9 mouse cellular contexts compared by ENCODE assay signal in the genomic region with DNA sequence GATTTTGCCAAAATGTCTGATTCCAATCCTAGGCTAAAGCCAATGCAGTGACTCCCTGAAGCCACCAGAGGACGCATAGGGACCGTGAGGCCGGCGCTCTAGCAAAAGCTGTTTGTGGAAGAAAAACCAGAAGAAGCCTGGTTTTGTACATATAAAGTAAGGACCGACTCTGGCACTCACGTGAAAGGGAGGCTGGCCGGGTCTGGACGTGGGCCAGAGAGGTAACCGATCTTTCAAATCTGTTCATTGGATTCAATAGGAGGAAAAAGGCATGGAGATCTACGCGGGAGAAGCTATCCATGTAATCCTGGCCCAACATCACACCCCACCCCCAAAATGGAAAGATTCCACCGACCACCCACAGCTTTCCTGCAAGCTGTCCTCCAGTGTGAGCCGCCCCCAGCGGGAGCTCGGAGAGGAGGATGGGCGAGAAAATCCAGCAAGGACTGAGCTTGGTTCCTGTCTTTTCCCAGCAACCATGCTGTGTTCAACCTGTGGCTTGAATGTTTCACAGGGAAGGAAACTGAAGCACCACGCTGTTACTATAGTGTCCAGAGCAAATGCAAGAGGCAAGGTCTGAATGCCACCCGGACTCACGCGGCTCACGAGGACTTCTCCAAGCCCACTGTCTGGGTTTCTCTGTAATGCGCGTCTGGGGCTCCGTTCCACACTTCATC. TPM values are rescaled to one million over a fixed set of nuclear protein-coding genes. Genes with fewer than 3 reads are reported as not detected.
DNase-seq lines count a peak whose midpoint lies in the region; ATAC-seq lines count a peak whose summit lies in the region.
"Had no signal": no experiment of that assay in that cellular context is flagged by ENCODE, and none has a peak within 500 bp of the region (broad histone marks: within the 10 kb centered on the region; RNA-seq: fewer than 3 reads in every experiment).

No protein-coding gene starts in this region.

- H3K4me3 ChIP-seq in kidney, embryonic 15.5 days (replicated peaks): peak overlapping the region; percentile 40
- H3K4me3 ChIP-seq in limb, embryonic 13.5 days: peak overlapping the region; percentile 41
- peak overlapping the region; percentile 35 for H3K4me3 ChIP-seq in midbrain, embryonic 15.5 days
- peak overlapping the region; percentile 36 for H3K4me3 ChIP-seq in stomach, embryonic 16.5 days (replicated peaks; ENCODE audit: low read length)

- peak overlapping the region; percentile 20; the same call in 1 of the 2 replicates for H3K27ac ChIP-seq in kidney, embryonic 15.5 days
- no peak overlapping the region for H3K27ac ChIP-seq in limb, embryonic 13.5 days
- H3K27ac ChIP-seq in midbrain, embryonic 15.5 days: 0 out of 2 replicates have a peak overlapping the region, but pooled peaks have one; percentile 21
- peak overlapping the region; percentile 47 for H3K27ac ChIP-seq in stomach, embryonic 16.5 days (ENCODE audit: low read length)

- DNase-seq in 416B (ENCODE audit: low read depth): peak; percentile 67
- DNase-seq in adrenal gland, adult 18-20 months (ENCODE audit: low spot score in 2 of 2): peak; percentile 31 to 36
- peak; percentile 67 for DNase-seq in embryo, embryonic 11.5 days (ENCODE audit: low read depth, low spot score)
- DNase-seq in heart, adult 8-10 months (ENCODE audit: low spot score): peak; percentile 35

- H3K4me1 ChIP-seq in kidney, embryonic 15.5 days: peaks cover 10% of the 10 kb centered on the region; the same call in 1 of the 2 replicates
- peaks cover 7% of the 10 kb centered on the region for H3K4me1 ChIP-seq in limb, embryonic 13.5 days
- H3K4me1 ChIP-seq in midbrain, embryonic 15.5 days: peaks cover 4% of the 10 kb centered on the region
- no peaks in the 10 kb centered on the region for H3K4me1 ChIP-seq in stomach, embryonic 16.5 days (ENCODE audit: control insufficient read depth, insufficient read depth, low read length)

- H3K4me2 ChIP-seq in kidney, embryonic 15.5 days: peak overlapping the region; percentile 73
- peak overlapping the region; percentile 73 for H3K4me2 ChIP-seq in limb, embryonic 13.5 days (replicated peaks)
- peak overlapping the region; percentile 68 for H3K4me2 ChIP-seq in midbrain, embryonic 15.5 days
- H3K4me2 ChIP-seq in stomach, embryonic 16.5 days (ENCODE audit: low read depth, low read length): peak overlapping the region; percentile 62

- H3K27me3 ChIP-seq in kidney, embryonic 15.5 days: no peaks in the 10 kb centered on the region
- H3K27me3 ChIP-seq in limb, embryonic 13.5 days: no peaks in the 10 kb centered on the region
- H3K27me3 ChIP-seq in midbrain, embryonic 15.5 days (replicated peaks): no peaks in the 10 kb centered on the region
- no peaks in the 10 kb centered on the region for H3K27me3 ChIP-seq in stomach, embryonic 16.5 days (ENCODE audit: control insufficient read depth, insufficient read depth, low read length)

- WGBS in kidney, embryonic 15.5 days: 10% methylated on average over 24 of the region's 24 CpGs
- WGBS in limb, embryonic 13.5 days: 6% methylated on average over 24 of the region's 24 CpGs
- WGBS in midbrain, embryonic 15.5 days: 7% methylated on average over 24 of the region's 24 CpGs
- 5% methylated on average over 24 of the region's 24 CpGs for WGBS in stomach, embryonic 16.5 days

- peak; percentile 65 for ATAC-seq in kidney, embryonic 15.5 days (replicated peaks; ENCODE audit: low FRiP score)
- ATAC-seq in limb, embryonic 13.5 days (ENCODE audit: low FRiP score, low read depth): peak; percentile 62
- peak; percentile 87 for ATAC-seq in midbrain, embryonic 15.5 days (replicated peaks)
- ATAC-seq in stomach, embryonic 16.5 days (ENCODE audit: insufficient read depth, low FRiP score): peak; percentile 87

- H3K9me3 ChIP-seq in kidney, embryonic 15.5 days (replicated peaks): no peaks in the 10 kb centered on the region
- no peaks in the 10 kb centered on the region for H3K9me3 ChIP-seq in limb, embryonic 13.5 days
- no peaks in the 10 kb centered on the region for H3K9me3 ChIP-seq in midbrain, embryonic 15.5 days
- no peaks in the 10 kb centered on the region for H3K9me3 ChIP-seq in stomach, embryonic 16.5 days (replicated peaks; ENCODE audit: control insufficient read depth, low read length)

- H3K9ac ChIP-seq in kidney, embryonic 15.5 days: 0 out of 2 replicates have a peak overlapping the region, but pooled peaks have one; percentile 12
- peak overlapping the region; percentile 62 for H3K9ac ChIP-seq in limb, embryonic 13.5 days
- H3K9ac ChIP-seq in midbrain, embryonic 15.5 days: peak overlapping the region; percentile 41
- H3K9ac ChIP-seq in stomach, embryonic 16.5 days (ENCODE audit: low read length): peak overlapping the region; percentile 67

- H3K36me3 ChIP-seq in kidney, embryonic 15.5 days: no peaks in the 10 kb centered on the region
- no peaks in the 10 kb centered on the region for H3K36me3 ChIP-seq in limb, embryonic 13.5 days
- no peaks in the 10 kb centered on the region for H3K36me3 ChIP-seq in midbrain, embryonic 15.5 days (replicated peaks)
- no peaks in the 10 kb centered on the region for H3K36me3 ChIP-seq in stomach, embryonic 16.5 days (ENCODE audit: control insufficient read depth, insufficient read depth, low read length)

RNA-seq across cellular contexts. Expression of gene Slc22a8, which starts 12.6 kb away (rescaled TPM):
- total RNA-seq in adrenal gland, adult 18-20 months (2021): under 1 TPM; 0.16 to 0.33 TPM
- total RNA-seq in heart, adult 8-10 months (2022): under 1 TPM in 1 of 4 experiments, not detected in 3; 0.25 TPM
- polyA plus RNA-seq in kidney, embryonic 15.5 days (2015; fragmentation: Nextera tagmentation; extraction: Ambion mirVana): 6.8 and 8.3 TPM in 2 replicates
- 0.05 TPM in 1 of 2 replicates, not detected in the other for polyA plus RNA-seq in limb, embryonic 13.5 days (2015; fragmentation: Nextera tagmentation; extraction: Ambion mirVana)
- polyA plus RNA-seq in midbrain, embryonic 15.5 days (2015; fragmentation: Nextera tagmentation; extraction: Ambion mirVana): 12.1 and 13.5 TPM in 2 replicates
- polyA plus RNA-seq in stomach, embryonic 16.5 days (2015; fragmentation: Nextera tagmentation; extraction: Ambion mirVana): 0.09 and 0.17 TPM in 2 replicates
- total RNA-seq: gastrocnemius, postnatal 36 days had no signal

RNA-seq across cellular contexts. Expression of gene Slc22a6, which starts 39.4 kb away (rescaled TPM):
- total RNA-seq in adrenal gland, adult 18-20 months (2021): under 1 TPM in 1 of 2 experiments, not detected in 1; 0.17 TPM
- not detected for total RNA-seq in heart, adult 8-10 months (2022)
- 21.6 and 26.5 TPM in 2 replicates for polyA plus RNA-seq in kidney, embryonic 15.5 days (2015; fragmentation: Nextera tagmentation; extraction: Ambion mirVana)
- polyA plus RNA-seq in limb, embryonic 13.5 days (2015; fragmentation: Nextera tagmentation; extraction: Ambion mirVana): not detected in 2 replicates
- 15.3 and 19.7 TPM in 2 replicates for polyA plus RNA-seq in midbrain, embryonic 15.5 days (2015; fragmentation: Nextera tagmentation; extraction: Ambion mirVana)
- polyA plus RNA-seq in stomach, embryonic 16.5 days (2015; fragmentation: Nextera tagmentation; extraction: Ambion mirVana): 0.05 TPM in 1 of 2 replicates, not detected in the other
- total RNA-seq: gastrocnemius, postnatal 36 days had no signal

Comparison
In these comparisons a context has a peak if more than half of its experiments do, and no peak if none do; other contexts are left out.
1. H3K9ac ChIP-seq: peak in every context shown above with its lines; median percentile 67 in stomach, embryonic 16.5 days; 62 in limb, embryonic 13.5 days; 41 in midbrain, embryonic 15.5 days; 12 in kidney, embryonic 15.5 days.
2. RNA of gene Slc22a6, which starts 39.4 kb away (polyA plus RNA-seq): 21.6 to 26.5 TPM in kidney, embryonic 15.5 days and 15.3 to 19.7 TPM in midbrain, embryonic 15.5 days; not detected in limb, embryonic 13.5 days and 0.05 TPM in stomach, embryonic 16.5 days; every median in the first group is over 10 times any median in the second.
3. Peak in every context shown above with its lines, with median percentiles within 50 percentile points of each other: DNase-seq, ATAC-seq, H3K4me2 ChIP-seq and H3K4me3 ChIP-seq.